Mouse (Mus musculus) E14TG2a.4 (cell line): Measurements from ENCODE around the gene Nr4a1.
A peak's percentile ranks its signal among the peaks of the same experiment; 100 is the strongest.

Source experiments
- H3K27me3 ChIP-seq: 2 replicates; pipeline ENCODE4 v1.6.1; 2014; ENCODE audit warnings: low read length, control low read depth; ENCODE audit not compliant: insufficient read depth
- H3K36me3 ChIP-seq: 2 replicates; pipeline ENCODE4 v1.6.1; 2014; ENCODE audit warnings: low read length, control low read depth; ENCODE audit not compliant: insufficient read depth
- H3K4me1 ChIP-seq: replicated peaks from 2 replicates; pipeline ENCODE4 v1.6.1; 2014; ENCODE audit warnings: low read depth, low read length, control low read depth
- H3K4me3 ChIP-seq: replicated peaks from 2 replicates; pipeline ENCODE4 v1.5.1; 2014; ENCODE audit warnings: mild to moderate bottlenecking, low read length
- H3K9me3 ChIP-seq: 2 replicates; pipeline ENCODE4 v1.6.1; 2014; ENCODE audit warnings: low read length, control low read depth
- CTCF ChIP-seq: conservative IDR thresholded peaks from 2 replicates; pipeline ENCODE4 v1.5.1; 2014; ENCODE audit warnings: low read length
- NANOG ChIP-seq: IDR thresholded peaks from 2 replicates; pipeline ENCODE4 v1.6.1; 2014; ENCODE audit warnings: borderline replicate concordance, low read length, mixed read lengths
- POU5F1 ChIP-seq: IDR thresholded peaks from 2 replicates; pipeline ENCODE4 v1.6.1; 2014; ENCODE audit warnings: low read length, borderline replicate concordance

Gene Nr4a1

GRCm38 (mm10) chr15:101246231-101247154 is 7.6 kb upstream of the Nr4a1 start:
- Histone ChIP-seq H3K36me3 (no peaks in the 10 kb centered on the region), H3K4me3 (peak overlapping the region; percentile 73), H3K27me3 (no peaks in the 10 kb centered on the region), H3K9me3 (no peaks in the 10 kb centered on the region), H3K4me1 (peaks cover 51% of the 10 kb centered on the region)
- TF ChIP-seq POU5F1 (no peak), CTCF (no peak), NANOG (no peak)

- Histone ChIP-seq H3K36me3 (no peaks in the 10 kb centered on the region), H3K4me3 (0 out of 2 replicates have a peak overlapping the region, but pooled peaks have one; percentile 73), H3K4me1 (peaks cover 45% of the 10 kb centered on the region), H3K9me3 (no peaks in the 10 kb centered on the region), H3K27me3 (no peaks in the 10 kb centered on the region)
- TF ChIP-seq POU5F1 (no peak), CTCF (no peak), NANOG (no peak)
These were observed 6.9 kb upstream of the Nr4a1 start for GRCm38 (mm10) chr15:101247155-101247498.

- H3K36me3 ChIP-seq = no peaks in the 10 kb centered on the region
- H3K27me3 ChIP-seq = no peaks in the 10 kb centered on the region
- no peak overlapping the region for H3K4me3 ChIP-seq
- no peak for TF ChIP-seq NANOG
- no peak for TF ChIP-seq POU5F1
- TF ChIP-seq CTCF = no peak
- no peaks in the 10 kb centered on the region for H3K9me3 ChIP-seq
- H3K4me1 ChIP-seq = peaks cover 45% of the 10 kb centered on the region
These were observed 5.9 kb upstream of the Nr4a1 start for GRCm38 (mm10) chr15:101248029-101248710.

GRCm38 (mm10) chr15:101250220-101250800 is 3.8 kb upstream of the Nr4a1 start:
- Histone ChIP-seq H3K4me3 (no peak overlapping the region), H3K9me3 (no peaks in the 10 kb centered on the region), H3K27me3 (no peaks in the 10 kb centered on the region), H3K4me1 (peaks cover 59% of the 10 kb centered on the region), H3K36me3 (no peaks in the 10 kb centered on the region)
- TF ChIP-seq NANOG (no peak), CTCF (no peak), POU5F1 (no peak)

GRCm38 (mm10) chr15:101251930-101252329 is 2.1 kb upstream of the Nr4a1 start:
- TF ChIP-seq POU5F1 (no peak), NANOG (no peak), CTCF (no peak)
- Histone ChIP-seq H3K36me3 (no peaks in the 10 kb centered on the region), H3K9me3 (no peaks in the 10 kb centered on the region), H3K4me3 (no peak overlapping the region), H3K27me3 (no peaks in the 10 kb centered on the region), H3K4me1 (peaks cover 64% of the 10 kb centered on the region)

- no peaks in the 10 kb centered on the region for H3K9me3 ChIP-seq
- peaks cover 65% of the 10 kb centered on the region for H3K4me1 ChIP-seq
- TF ChIP-seq CTCF (no peak), NANOG (no peak), POU5F1 (no peak)
- no peaks in the 10 kb centered on the region for H3K36me3 ChIP-seq
- no peaks in the 10 kb centered on the region for H3K27me3 ChIP-seq
- H3K4me3 ChIP-seq = no peak overlapping the region
These were observed 1.5 kb upstream of the Nr4a1 start for GRCm38 (mm10) chr15:101252614-101253013.

GRCm38 (mm10) chr15:101253563-101253885 is 545 bp upstream of the Nr4a1 start:
- TF ChIP-seq NANOG (no peak), CTCF (no peak), POU5F1 (no peak)
- H3K4me1 ChIP-seq = peaks cover 66% of the 10 kb centered on the region

GRCm38 (mm10) chr15:101255842-101256462 is 1.9 kb downstream of the Nr4a1 start:
- peak overlapping the region; percentile 21 for H3K4me3 ChIP-seq
- H3K4me1 ChIP-seq = peaks cover 77% of the 10 kb centered on the region
- H3K27me3 ChIP-seq = no peaks in the 10 kb centered on the region
- no peak for TF ChIP-seq CTCF
- peaks cover 25% of the 10 kb centered on the region for H3K36me3 ChIP-seq
- H3K9me3 ChIP-seq = no peaks in the 10 kb centered on the region

More at GRCm38 (mm10) chr15:101253563-101253885, 545 bp upstream of the Nr4a1 start:
- no peaks in the 10 kb centered on the region for H3K27me3 ChIP-seq
- H3K9me3 ChIP-seq = no peaks in the 10 kb centered on the region
- H3K4me3 ChIP-seq = peak overlapping the region; percentile 85
- H3K36me3 ChIP-seq = peaks cover 6% of the 10 kb centered on the region; the same call in 1 of the 2 replicates
